ENCODE assay signal across 27 mouse cellular contexts in genomic region chr8:11539049-11539448, GRCm38 (mm10).
"Had no signal": no experiment of that assay in that cellular context is flagged by ENCODE, and none has a peak within 500 bp of the region (broad histone marks: within the 10 kb centered on the region; RNA-seq: fewer than 3 reads in every experiment).

No protein-coding gene starts in this region.

- H3K9me3 ChIP-seq: embryonic facial prominence, embryonic 10.5 days; embryonic facial prominence, embryonic 12.5 days; embryonic facial prominence, embryonic 13.5 days; embryonic facial prominence, embryonic 15.5 days; forebrain, embryonic 10.5 days; forebrain, embryonic 12.5 days; forebrain, embryonic 13.5 days; forebrain, embryonic 15.5 days; heart, embryonic 10.5 days had no signal

- H3K27ac ChIP-seq: embryonic facial prominence, embryonic 10.5 days; embryonic facial prominence, embryonic 12.5 days; embryonic facial prominence, embryonic 13.5 days; embryonic facial prominence, embryonic 15.5 days; forebrain, embryonic 10.5 days; forebrain, embryonic 12.5 days; forebrain, embryonic 13.5 days; forebrain, embryonic 15.5 days; gastrocnemius, adult 2 months; heart, adult 2 months; heart, embryonic 10.5 days had no signal

- H3K4me3 ChIP-seq: embryonic facial prominence, embryonic 10.5 days; embryonic facial prominence, embryonic 12.5 days; embryonic facial prominence, embryonic 13.5 days; embryonic facial prominence, embryonic 15.5 days; erythroblast, embryonic 14.5 days; forebrain, embryonic 10.5 days; forebrain, embryonic 12.5 days; forebrain, embryonic 13.5 days; forebrain, embryonic 15.5 days; gastrocnemius, adult 2 months; heart, adult 2 months; heart, embryonic 10.5 days had no signal

- H3K4me1 ChIP-seq: embryonic facial prominence, embryonic 12.5 days; embryonic facial prominence, embryonic 13.5 days; embryonic facial prominence, embryonic 15.5 days; heart, embryonic 10.5 days had no signal

- H3K27me3 ChIP-seq: embryonic facial prominence, embryonic 12.5 days; embryonic facial prominence, embryonic 13.5 days; embryonic facial prominence, embryonic 15.5 days; forebrain, embryonic 12.5 days; forebrain, embryonic 13.5 days; forebrain, embryonic 15.5 days had no signal

- H3K4me2 ChIP-seq: embryonic facial prominence, embryonic 12.5 days; embryonic facial prominence, embryonic 13.5 days; embryonic facial prominence, embryonic 15.5 days; forebrain, embryonic 12.5 days; forebrain, embryonic 13.5 days; forebrain, embryonic 15.5 days had no signal

- DNase-seq: cerebellum, adult 9-10 months; cerebellum, adult 9-11 months; cerebellum, postnatal 10 days; cerebellum, postnatal 14 days; cerebellum, postnatal 25 days; embryo, embryonic 11 days; forebrain, postnatal 0 days; gastrocnemius, adult 2 months; gastrocnemius, postnatal 10 days; gastrocnemius, postnatal 14 days; gastrocnemius, postnatal 25 days; gastrocnemius, postnatal 36 days; heart, adult 11 months; heart, adult 18-20 months; heart, adult 2 months had no signal

- ATAC-seq: forebrain, embryonic 13.5 days; forebrain, embryonic 14.5 days; forebrain, embryonic 15.5 days; forebrain, embryonic 16.5 days; forebrain, postnatal 0 days had no signal

- H3K9ac ChIP-seq: embryonic facial prominence, embryonic 12.5 days; embryonic facial prominence, embryonic 13.5 days; embryonic facial prominence, embryonic 15.5 days; forebrain, embryonic 12.5 days; forebrain, embryonic 13.5 days; forebrain, embryonic 15.5 days; forebrain, postnatal 0 days had no signal
